Mouse (Mus musculus): Measurements from ENCODE around the gene Shank2.

The Shank2 gene

GRCm38 (mm10) chr7:144106352-144107011, 104.8 kb downstream of the Shank2 start:
- no peak for DNase-seq (ENCODE audit: low read depth, low spot score)

- DNase-seq (ENCODE audit: low read depth, low spot score), result no peak
Measured at GRCm38 (mm10) chr7:144108141-144108540, 106.4 kb downstream of the Shank2 start.

DNA sequence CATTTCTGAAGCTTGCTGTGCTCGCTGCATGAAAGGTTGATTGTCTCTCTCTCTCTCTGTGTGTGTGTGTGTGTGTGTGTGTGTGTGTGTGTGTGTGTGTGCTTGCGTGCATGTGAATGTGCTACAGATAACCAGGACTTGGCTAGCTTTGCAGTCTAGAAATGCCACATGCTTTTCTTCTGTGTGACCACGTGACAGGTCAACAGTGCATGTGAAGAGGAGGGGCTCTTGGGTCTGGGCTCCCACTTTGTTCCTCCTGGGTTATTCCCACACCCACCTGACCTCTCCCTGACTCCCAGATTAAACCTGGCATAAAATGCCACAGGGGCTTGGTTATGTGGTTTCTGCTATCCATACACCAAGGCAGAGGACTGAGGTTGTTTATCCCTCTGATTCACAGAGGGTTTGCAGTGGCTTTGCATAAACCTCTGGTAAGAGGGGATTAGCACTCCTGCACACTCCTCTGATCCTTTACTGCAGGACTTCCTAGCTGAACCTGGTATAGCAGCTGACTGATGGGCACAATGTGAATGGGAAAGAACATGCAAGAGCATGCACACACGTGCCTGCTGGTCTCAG, 109.4 kb downstream of the Shank2 start:
- no peak for DNase-seq (ENCODE audit: low read depth, low spot score)

GRCm38 (mm10) chr7:144111981-144112380, 110.3 kb downstream of the Shank2 start:
- DNase-seq (ENCODE audit: low read depth, low spot score), result no peak

DNA sequence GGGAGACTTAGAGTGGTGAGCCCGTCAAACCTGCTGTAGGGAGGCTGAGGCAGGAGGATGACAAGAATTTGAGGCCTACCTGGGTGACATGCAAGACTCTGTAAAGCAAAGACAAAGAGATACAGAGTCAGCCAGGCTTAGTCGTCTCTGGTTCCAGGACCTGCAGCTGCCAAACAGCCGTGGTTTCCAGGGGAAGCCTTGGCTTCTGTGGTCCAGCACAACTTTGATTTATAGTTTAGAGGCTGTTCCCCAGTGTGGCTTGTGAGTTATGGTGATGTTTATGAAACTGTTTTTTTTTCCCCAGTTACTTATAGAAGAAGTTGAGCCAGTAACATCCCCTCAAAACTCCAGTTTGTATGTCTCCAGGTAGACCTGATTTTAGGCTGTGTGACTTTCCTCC, 112.5 kb downstream of the Shank2 start:
- no peak for DNase-seq (ENCODE audit: low read depth, low spot score)

GRCm38 (mm10) chr7:144119562-144119961, 117.8 kb downstream of the Shank2 start:
- no peak for DNase-seq (ENCODE audit: low read depth, low spot score)

GRCm38 (mm10) chr7:144132699-144133387, 131.1 kb downstream of the Shank2 start:
- no peak for DNase-seq (ENCODE audit: low read depth, low spot score)

DNA sequence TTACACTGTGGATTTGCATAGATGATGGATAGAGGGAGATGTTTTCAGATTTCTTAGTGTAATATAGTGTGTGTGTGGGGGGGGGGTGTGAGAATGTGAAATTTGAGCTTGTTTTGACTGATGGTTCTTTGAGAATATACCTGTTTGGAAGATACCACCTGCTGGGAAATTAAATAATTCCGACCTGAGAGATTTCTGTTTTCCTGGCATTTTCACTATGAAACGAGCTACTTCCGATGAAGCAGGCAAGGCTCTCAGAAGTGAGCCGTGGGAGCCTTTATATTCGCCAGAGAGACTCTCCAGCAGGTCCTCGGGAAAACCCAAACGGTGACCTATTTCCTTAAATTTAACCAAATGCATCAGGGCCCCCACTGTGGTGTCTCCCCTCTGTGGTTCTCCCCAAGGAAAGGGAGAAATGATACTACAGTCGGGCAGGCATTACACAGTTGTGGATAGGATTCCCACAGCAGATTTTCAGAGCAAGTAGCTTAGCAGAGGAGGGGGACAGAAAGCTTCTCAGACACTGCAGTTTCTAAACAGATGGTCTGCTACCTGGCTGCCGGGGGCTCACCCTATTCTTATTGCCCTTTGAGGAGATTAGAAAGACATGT, 131.8 kb downstream of the Shank2 start:
- no peak for DNase-seq (ENCODE audit: low read depth, low spot score)

- DNase-seq (ENCODE audit: low read depth, low spot score), result no peak
Measured at GRCm38 (mm10) chr7:144134699-144135098, 133.0 kb downstream of the Shank2 start.

- DNase-seq (ENCODE audit: low read depth, low spot score), result no peak
Measured at GRCm38 (mm10) chr7:144137827-144138226, 136.1 kb downstream of the Shank2 start.

GRCm38 (mm10) chr7:144138476-144138875, 136.7 kb downstream of the Shank2 start:
- no peak for DNase-seq (ENCODE audit: low read depth, low spot score)

GRCm38 (mm10) chr7:144139691-144140090, 138.0 kb downstream of the Shank2 start:
- no peak for DNase-seq (ENCODE audit: low read depth, low spot score)

- no peak for DNase-seq (ENCODE audit: low read depth, low spot score)
Measured at GRCm38 (mm10) chr7:144140470-144140869, 138.7 kb downstream of the Shank2 start.

- DNase-seq (ENCODE audit: low read depth, low spot score), result no peak
Measured at GRCm38 (mm10) chr7:144142036-144142435, 140.3 kb downstream of the Shank2 start.

DNA sequence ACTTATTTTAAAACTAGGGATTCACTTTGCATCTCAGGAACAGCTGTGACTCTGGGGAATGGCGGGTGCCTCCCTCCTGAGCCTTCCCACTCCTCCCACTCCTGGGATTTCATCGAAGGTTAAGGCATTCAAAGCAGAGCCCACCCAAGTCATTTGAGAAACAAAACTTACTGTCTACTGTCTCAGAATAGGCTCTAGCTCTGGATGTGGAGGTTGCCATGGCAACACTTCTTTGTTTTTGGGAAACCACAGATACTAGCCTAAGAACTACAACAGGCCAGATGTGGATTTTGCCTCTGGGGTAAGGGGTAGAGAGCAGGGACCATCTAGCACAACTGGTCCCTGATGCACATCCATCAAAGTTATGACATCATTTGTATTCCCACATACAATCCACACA, 142.2 kb downstream of the Shank2 start:
- DNase-seq (ENCODE audit: low read depth, low spot score), result no peak

DNA sequence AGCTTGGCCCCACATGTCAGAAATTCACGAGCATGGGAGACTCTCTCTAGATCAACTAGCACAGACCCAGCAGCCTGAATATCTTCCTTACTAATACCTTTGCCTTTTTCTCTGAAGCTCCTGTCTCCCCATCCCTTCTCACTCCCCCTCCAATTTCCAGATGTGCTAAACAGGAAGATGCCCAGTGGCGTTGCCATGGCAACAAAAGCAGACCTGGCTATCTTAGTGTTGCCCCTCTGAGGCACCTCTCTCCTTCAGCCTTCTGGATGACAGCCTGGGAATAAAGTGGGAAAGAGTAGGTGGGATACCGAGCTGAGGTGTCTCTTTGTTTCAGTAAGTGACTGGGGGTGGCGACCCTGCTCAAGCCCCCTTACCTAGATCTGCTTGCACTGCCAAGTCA, 146.4 kb downstream of the Shank2 start:
- no peak for DNase-seq (ENCODE audit: low read depth, low spot score)

DNA sequence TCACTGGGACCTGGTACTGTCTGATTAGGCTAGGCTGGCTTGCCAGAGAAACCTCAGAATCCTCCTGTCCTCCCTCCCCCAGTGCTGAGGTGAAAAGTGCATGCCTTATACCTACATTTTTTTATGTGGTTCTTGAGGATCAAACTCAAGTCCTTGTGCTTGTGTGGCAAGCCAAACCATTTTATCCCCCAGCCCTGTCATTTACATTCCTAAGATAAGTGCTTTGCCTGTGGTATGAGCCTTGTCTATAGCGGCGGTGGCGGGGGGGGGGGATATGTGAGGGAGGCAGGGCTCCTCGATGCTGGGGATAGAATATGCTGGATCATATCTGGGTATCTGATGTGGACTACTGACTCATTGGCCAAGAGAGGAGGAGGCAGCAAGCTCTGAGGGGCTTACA, 151.4 kb downstream of the Shank2 start:
- no peak for DNase-seq (ENCODE audit: low read depth, low spot score)

GRCm38 (mm10) chr7:144153682-144154081, 152.0 kb downstream of the Shank2 start:
- DNase-seq (ENCODE audit: low read depth, low spot score), result no peak

DNA sequence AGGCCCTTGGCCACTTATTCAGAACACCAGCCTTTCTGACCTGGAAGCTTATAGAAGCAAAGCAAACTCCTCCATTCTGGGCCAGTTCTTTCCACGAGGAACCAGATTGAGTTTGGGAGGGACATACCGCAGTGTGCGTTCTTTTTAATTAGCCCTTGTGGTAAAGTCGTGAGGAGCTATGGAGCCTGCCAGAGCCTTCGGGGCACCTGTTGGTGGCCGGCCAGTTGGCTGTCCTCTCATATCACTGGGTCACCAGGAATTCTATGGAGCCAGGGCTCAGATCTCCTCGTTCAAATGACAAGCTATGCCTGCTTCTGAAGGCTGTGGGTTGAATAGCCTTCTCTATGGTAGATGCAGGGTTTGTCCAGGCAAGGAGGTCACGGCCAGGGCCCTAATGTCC, 156.2 kb downstream of the Shank2 start:
- no peak for DNase-seq (ENCODE audit: low read depth, low spot score)

GRCm38 (mm10) chr7:144159556-144159955, 157.8 kb downstream of the Shank2 start:
- DNase-seq (ENCODE audit: low read depth, low spot score), result no peak

DNA sequence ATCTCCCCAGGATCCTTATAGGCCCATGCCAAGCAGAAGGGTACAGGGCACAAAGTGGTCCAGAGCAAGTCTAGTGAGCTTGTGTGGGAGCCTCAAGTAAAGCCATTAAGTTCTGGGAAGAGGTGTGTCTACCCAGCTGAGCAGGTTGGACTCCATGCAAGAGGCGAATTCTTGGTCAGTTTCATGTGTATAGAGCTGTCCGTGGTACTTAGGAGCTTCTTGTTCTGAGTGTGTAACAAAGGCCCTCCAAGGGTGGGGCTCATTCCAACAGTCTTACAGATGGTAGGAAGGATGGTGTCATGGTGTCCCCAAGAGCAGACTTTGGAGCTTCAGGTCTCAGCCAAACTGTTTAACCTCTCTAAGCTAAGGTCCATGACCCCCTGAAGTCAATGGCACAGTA, 158.3 kb downstream of the Shank2 start:
- no peak for DNase-seq (ENCODE audit: low read depth, low spot score)

- DNase-seq (ENCODE audit: low read depth, low spot score), result no peak
Measured at GRCm38 (mm10) chr7:144160646-144161249, 159.0 kb downstream of the Shank2 start.
